Mouse (Mus musculus) cerebellum, adult 2 months (tissue): ENCODE data around the gene Dock1.

Experiments used
- CTCF ChIP-seq: fragments of 200-500 bp; IDR thresholded peaks from 2 replicates; pipeline ENCODE4 v1.5.1; 2011; ENCODE audit warnings: low read depth, mild to moderate bottlenecking, control low read depth, low read length, moderate library complexity, borderline replicate concordance; ENCODE audit not compliant: insufficient read depth
- POLR2A ChIP-seq: fragments of 200-500 bp; IDR thresholded peaks from 2 replicates; pipeline ENCODE4 v1.6.1; 2011; ENCODE audit warnings: low read length, control low read depth, borderline replicate concordance; ENCODE audit not compliant: insufficient read depth

DNA sequence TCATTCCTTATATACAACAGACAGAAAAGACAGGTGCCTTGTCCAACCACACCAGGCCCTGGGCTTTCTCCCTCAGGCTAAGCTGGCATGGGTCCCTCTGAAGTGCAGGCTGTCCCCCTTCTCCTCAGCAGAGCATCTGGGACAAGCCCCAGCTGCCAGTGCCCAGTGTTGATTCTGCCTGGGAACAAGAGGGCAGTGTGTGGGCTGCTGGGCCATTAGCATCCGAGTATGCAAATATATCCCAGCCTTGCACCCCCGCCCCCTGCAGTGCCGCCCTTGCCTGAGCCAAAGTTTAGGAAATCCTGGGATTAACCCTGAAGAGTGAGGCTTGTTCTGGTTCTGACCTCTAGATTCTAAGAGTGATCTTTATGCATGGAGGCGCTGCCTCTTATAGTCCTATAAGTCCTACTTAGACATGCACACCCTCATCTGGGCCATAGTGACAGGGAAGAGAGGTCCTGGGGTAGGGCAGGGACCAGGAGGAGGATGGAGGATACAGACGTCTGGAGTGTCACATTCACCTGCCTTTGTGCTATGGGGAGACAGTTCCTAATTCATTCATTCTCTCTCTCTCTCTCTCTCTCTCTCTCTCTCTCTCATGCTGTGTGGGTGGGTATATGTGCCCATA is 38.9 kb downstream of the Dock1 start:
- TF ChIP-seq CTCF (no peak), POLR2A (no peak)
